Mouse (Mus musculus) MN1 (cell line): ENCODE measurements around the gene Zbtb49.
A peak's percentile ranks its signal among the peaks of the same experiment; 100 is the strongest.

ENCODE experiments used
- DNase-seq: peaks from one replicate; pipeline ENCODE4 v3.0.0-alpha.2; 2016; ENCODE audit warnings: low spot score

The Zbtb49 gene

DNA sequence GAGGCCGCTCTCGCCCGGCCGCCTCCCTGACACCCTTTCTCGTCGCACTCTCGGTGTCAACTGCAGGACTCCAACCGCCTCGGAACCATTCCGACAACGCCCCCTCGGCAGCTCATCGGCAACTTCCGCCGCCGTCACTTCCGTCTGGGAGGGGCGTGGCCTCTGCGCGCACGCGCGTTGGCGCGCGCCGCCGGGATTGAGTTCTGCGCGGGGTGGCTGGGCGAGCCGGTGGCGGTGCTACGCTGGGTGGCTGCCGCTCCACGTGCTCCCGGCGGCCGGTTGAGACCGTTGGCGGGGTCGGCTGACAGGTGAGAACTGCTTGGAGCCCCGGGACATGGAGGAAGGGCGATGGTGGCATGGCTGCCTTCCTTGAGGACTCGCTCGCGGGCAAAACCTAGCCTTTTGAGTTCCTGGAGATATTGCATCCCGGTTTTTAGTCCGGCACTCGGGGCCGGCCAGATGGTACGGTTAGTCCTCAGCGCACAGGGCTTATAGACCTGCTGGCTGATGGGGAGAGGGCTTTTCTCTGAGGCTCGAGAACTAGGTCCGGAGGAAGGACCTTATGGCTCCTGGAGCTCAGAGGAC is at the start of gene Zbtb49, which contains the start of gene Lyar:
TSS of gene Zbtb49 (minus strand) at position 130 of the 585 bp plus-strand sequence.
TSS of gene Lyar (plus strand) at position 143 of the 585 bp plus-strand sequence.
- DNase-seq: peak; percentile 93

- DNase-seq: peak; percentile 59
Measured at GRCm38 (mm10) chr5:38260107-38260682, 39.9 kb upstream of the Zbtb49 start, which contains the start of gene Tmem128. TSS of gene Tmem128 (plus strand) at chr5:38260185.

GRCm38 (mm10) chr5:38259455-38260106 is 39.3 kb upstream of the Zbtb49 start:
- DNase-seq: peak; percentile 13

DNA sequence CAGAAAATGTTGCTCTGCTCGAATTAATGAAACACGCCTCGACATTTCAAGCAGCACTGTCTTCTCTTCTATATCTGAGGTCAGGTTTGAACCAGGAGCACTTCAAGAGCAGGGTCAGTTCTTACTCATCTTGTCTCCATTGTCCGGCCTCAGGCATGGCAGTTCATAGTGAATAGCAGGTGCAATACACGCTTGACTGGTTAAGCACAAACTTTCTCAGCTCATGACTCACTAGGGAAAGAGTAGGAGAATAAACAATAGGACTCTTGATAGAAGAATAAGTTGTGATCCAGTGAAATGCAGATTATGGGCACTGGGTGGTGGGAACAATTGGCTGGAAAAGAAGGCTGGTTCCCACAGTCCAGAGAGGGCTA is 38.5 kb upstream of the Zbtb49 start:
- no peak for DNase-seq

GRCm38 (mm10) chr5:38258034-38258772 is 37.9 kb upstream of the Zbtb49 start:
- DNase-seq: no peak

- DNase-seq: no peak
Measured at GRCm38 (mm10) chr5:38256551-38256950, 36.3 kb upstream of the Zbtb49 start.

DNA sequence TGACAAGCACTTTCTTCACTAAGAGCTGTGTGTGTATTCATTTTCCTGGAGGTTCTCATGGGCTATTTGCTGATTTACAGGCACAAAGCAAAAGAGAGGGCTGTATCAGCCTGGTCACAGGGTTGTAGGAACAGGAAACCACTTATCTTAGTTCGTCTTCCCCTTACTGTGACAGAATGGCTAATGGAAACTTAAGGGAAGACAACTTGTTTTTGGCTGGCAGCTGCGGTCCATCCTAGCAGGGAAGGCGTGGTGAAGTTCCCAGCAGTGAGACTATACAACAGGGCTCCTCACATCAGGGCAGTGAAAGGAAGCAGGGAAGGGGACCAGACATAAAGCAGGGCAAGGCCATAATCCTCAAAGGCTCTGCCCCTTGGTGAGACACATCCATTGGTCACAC is 35.4 kb upstream of the Zbtb49 start:
- DNase-seq: no peak

- no peak for DNase-seq
Measured at GRCm38 (mm10) chr5:38255195-38255594, 34.9 kb upstream of the Zbtb49 start.

GRCm38 (mm10) chr5:38241966-38242365 is 21.7 kb upstream of the Zbtb49 start:
- no peak for DNase-seq

DNA sequence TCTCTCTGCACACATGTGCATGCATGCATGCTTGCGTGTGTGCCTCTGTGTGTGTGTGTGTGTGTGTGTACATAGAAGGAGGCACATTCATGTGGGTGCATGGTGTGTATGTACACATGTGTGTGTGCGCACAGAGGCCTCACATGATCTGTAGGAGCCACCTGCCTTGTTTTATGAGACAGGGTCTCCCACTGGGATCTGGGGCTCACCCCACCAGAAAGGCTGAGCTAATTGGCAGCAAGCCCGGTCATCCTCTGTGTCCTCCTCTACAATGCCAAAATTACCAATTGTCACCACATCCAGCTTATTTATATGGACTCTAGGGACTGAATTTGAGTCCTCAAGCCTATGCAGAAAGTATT is 21.2 kb upstream of the Zbtb49 start:
- no peak for DNase-seq

GRCm38 (mm10) chr5:38240727-38241472 is 20.6 kb upstream of the Zbtb49 start:
- DNase-seq: no peak

GRCm38 (mm10) chr5:38236627-38237026 is 16.4 kb upstream of the Zbtb49 start:
- no peak for DNase-seq

GRCm38 (mm10) chr5:38235422-38235821 is 15.2 kb upstream of the Zbtb49 start:
- no peak for DNase-seq

- peak; percentile 54 for DNase-seq
Measured at GRCm38 (mm10) chr5:38219771-38220307, 418 bp downstream of the Zbtb49 start.

- DNase-seq: no peak
Measured at GRCm38 (mm10) chr5:38213009-38213408, 7.2 kb downstream of the Zbtb49 start.

DNA sequence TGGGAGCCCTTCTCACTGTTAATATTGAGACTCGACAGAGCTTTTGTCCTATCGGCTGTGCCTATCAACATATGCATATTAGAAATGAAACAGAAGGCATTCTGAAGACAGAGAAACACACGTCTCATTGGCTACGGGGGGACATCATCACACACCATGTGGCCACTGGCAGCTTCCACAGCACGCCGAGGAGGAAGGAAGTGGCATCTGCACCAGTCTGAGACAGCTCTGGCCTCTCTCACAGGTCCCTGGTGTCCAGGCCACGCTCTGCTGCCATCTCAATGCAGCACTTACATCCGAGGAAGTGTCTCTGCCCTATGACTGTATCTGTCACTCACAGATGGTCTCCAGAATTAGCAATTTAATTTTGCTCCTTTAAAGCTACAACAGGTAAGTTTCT is 8.6 kb downstream of the Zbtb49 start:
- no peak for DNase-seq

DNA sequence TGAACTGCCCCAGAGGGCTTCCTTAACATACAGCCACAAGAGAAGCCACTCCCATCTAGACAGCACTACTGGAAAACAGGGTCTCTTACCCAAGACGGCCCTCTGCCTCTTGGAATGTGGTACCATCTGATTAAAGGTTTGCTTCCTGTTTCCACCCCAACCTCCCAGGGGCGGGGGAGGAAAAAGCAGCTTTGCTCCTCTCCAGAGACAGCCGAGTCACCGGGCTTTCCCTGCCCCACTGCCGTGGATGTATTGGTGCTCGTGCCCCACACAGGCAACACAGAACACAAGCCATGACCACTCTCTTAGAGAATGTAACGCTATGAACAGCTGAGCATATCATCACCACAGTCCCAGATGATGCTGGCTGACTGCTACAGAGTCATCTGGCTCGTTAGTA is 11.3 kb downstream of the Zbtb49 start:
- DNase-seq: no peak

- DNase-seq: no peak
Measured at GRCm38 (mm10) chr5:38205303-38205726, 14.9 kb downstream of the Zbtb49 start.

DNA sequence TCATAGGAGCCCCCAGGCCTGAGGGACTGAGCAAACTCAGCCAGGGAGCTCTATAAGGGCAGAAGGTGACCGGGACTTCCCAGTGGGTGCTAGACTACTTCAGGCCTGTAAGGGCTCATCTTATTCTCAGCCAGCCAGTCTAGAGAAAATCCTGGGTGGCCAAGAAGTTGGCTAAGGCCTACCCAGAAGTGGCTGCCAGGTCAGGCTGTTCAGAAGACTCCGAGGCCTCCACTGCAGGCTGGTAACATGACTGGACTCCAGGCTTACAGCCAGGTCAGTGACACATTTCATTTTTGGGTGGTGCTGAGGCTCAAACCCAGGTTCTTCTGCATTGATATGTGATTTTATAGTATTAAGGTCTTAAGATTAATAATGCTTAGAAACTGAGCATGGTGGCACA is 20.6 kb downstream of the Zbtb49 start:
- no peak for DNase-seq

DNA sequence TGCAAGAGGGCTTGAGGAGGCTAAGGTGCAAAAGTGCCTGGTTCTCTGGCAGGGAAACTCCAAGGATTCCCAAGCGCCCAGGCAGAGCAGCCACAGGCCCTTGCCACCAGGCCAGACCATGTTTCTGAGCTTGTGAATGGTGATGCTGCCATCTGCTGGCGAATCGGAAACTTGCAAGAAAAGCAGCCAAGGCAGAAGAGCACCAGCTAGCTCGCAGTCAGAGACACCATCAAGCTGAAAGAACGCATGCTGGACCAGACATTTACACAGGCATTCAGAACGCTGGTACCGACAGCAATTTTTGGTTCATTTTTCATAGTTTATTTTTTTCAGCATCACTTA is 22.8 kb downstream of the Zbtb49 start:
- DNase-seq: peak; percentile 89

DNA sequence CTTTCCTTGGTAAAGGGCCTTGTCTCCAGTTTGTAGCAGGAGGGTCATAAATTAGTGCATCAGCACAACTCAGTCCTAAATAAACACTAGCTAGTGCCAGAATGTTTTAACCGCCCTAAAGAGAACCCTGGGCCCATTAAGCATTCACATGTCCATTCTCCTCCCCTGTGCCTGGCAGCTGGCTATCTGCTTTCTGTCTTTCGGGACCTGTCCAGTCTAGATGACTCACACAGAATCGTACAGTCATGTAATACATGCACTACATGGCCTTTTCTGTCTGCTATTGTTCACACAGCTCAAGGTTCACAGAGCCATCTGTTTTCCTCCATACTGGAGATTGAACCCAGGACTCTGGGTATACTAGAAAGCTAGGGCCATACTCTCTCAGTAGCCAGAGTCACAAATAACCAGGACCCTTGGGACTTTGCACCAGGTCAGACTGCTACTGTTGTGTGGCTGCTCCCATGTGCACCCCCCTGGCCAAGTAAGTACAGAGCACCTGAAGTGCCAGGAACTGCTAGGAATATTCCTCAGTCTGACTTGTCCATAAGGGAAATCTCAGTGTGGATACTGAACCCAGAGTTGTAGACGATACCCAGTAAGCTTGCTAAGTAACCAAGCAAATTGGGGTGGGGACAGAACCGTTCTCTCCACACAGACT is 23.3 kb downstream of the Zbtb49 start:
- peak; percentile 91 for DNase-seq
